Mouse (Mus musculus) adrenal gland, adult 8-10 months (tissue): ENCODE data around the gene Klk12. TPM values are rescaled to one million over a fixed set of nuclear protein-coding genes. Genes with fewer than 3 reads are reported as not detected.

Experiments used
- DNase-seq: peaks from one replicate; pipeline ENCODE4 v3.0.0; 2022
- total RNA-seq, 4 experiments: library from RNA; stranded (reverse); gene quantifications; 2 replicates each; pipeline ENCODE4 v1.2.4; 2022

The Klk12 gene
- total RNA-seq, result not detected

DNA sequence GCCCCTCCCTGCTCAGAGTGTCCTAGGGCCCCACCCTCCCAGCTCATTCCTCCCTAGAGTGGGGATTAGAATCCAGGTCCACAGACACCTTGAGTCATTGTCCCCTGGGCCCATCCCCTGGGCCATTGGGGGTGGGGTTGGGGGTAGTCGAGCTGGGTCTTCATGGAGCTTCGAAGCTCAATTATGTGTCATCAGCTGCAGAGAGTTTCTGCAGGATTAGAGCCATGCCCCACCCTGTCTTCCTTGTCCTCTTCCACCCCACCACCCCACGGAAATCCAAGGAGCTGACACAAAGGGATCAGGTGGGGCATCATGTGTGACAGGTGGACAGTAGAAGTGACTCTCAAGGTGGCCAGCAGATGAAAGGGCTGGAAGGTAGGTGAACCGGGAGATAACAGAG, at the start of gene Klk12:
Klk12 (plus strand) TSS at position 301 of the 400 bp plus-strand sequence.
- DNase-seq, result no peak

DNA sequence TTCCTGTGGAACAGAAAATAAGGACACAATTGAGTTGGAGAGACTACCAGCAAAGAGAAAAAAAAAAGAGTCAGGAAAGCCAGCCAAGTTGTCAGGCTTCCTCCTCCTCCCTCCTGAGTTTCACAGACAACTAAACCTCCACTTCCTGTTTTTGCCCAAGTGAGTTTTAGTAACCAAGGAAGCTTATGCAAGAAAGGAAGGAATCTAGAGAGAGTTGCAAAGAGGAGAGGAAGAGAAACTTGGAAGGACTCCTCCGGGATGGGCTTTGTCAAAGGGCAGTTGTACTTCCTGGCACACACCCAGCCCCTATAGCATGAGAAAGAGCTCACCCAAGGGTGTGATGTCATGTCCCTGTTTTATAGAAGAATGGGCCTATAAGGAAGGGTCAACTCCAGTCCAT, 20.9 kb upstream of the Klk12 start:
- no peak for DNase-seq

DNA sequence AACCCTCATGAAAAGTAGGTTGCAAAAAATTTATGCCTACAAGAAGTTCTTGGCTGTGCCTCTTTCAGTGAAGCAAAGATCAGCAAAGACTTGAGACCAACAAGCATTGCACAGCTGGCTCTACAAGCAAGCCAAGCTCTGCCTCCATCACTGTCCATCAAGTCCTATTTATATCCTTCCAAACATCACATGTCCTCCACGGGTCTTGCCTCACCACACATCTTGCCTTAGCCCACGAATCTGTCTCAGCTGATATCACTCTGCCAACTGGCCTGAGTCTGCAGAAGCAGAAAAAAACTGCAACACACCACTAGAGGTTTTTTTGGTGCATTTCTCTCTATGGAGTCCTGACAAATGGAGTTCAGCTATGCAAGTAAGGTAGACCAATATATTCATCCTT, 15.9 kb upstream of the Klk12 start:
- DNase-seq, result no peak

DNA sequence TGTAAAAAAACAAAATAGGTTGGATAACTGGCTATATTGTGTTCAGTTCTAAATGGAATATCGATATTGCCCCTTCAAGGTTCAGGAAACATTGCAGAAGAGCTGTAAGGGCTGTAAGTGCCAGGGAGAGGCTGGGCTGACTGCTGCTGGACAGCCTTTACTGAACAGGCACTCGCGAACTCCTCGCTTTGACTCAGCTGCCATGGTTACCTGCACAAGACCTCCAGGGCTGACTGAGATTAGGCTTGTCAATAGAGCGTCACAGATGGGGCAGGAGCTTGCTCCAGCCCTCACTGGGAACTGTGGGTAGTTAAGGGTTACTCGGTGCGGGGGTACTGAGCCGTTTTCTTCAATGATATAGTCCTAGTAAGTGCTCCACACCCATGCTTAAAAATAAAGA, 2.2 kb upstream of the Klk12 start:
- no peak for DNase-seq

DNA sequence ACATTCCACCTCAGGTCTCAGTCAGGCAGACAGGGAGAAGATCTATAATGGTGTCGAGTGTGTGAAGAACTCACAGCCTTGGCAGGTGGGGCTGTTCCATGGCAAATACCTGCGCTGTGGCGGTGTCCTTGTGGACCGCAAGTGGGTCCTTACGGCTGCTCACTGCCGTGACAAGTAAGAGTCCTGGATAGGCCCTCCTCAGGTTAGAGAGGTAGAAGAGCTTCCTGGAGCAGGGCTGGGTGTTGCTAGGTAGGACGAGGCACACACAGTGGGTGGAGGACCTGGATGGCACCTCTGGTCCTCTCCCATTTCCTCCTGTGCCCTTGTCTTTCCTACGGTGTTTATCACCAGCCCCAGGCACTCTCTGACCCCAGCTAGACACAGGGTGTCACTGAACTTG, 939 bp downstream of the Klk12 start:
- DNase-seq, result no peak

DNA sequence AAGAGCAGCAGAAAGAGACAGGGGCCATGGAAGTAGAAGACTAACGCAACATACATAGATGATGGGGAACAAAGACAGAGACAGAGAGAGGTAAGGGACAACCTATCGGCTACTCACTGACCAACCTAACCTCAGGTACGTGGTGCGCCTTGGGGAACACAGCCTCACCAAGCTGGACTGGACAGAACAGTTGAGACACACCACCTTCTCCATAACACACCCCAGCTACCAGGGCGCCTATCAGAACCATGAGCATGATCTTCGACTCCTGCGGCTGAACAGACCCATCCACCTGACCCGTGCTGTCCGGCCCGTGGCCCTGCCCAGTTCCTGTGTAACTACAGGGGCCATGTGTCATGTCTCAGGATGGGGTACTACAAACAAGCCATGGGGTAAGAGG, 2.0 kb downstream of the Klk12 start:
- DNase-seq, result no peak

DNA sequence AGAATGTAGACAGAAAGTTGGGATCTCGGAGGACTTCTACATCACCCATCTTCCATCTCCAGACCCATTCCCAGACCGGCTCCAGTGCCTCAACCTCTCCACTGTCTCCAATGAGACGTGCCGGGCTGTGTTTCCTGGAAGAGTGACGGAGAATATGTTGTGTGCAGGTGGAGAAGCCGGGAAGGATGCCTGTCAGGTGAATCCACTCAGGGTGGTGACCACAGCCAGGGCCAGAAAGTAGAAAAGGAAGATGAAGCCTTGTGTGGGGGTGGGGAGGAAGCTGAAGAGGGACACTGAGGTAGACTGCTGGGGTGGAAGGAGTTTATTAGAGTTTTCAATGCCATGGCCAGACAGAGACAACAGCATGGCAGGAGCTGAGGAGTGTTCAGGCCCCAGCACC, 3.2 kb downstream of the Klk12 start:
- no peak for DNase-seq

DNA sequence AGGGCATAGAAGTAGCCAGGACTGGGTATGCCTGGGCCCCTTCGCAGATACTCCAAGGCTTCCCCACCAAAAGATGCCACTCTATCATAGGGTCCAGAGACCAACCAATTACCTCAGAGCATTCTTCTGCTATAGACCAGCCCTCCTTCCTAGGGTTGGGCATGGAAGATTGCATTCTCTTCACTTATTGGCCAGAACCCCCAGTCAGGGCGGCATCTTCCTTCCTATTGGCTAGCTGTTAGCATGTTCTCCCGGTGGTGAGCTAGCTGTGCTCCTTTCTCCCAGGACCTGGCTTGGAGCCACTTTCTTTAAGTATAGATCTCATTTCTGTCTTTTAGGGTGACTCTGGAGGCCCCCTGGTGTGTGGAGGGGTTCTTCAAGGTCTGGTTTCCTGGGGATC, 4.2 kb downstream of the Klk12 start:
- DNase-seq, result no peak

DNA sequence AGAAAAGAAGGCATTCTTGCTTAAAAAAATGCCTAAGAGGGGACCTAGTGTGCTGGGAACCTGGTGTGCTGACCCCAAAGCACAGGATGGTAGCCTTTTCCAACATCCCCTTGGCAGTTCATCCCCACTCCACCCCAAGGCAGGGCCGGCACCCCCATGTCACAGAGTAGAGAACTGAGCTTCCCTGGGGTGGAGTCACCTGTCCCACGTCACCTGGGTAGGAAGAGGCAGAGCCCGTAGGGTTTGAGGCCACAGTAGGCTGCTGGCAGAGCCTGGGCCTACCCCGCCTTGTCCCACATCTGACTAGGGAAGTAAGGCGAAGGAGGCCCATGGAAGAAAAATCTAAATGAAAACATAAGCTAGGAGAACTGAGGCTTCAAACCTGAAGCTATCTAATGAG, 5.7 kb downstream of the Klk12 start, which contains the start of gene Klk11:
Klk11 (plus strand) TSS at position 241 of the 400 bp plus-strand sequence.
- no peak for DNase-seq

DNA sequence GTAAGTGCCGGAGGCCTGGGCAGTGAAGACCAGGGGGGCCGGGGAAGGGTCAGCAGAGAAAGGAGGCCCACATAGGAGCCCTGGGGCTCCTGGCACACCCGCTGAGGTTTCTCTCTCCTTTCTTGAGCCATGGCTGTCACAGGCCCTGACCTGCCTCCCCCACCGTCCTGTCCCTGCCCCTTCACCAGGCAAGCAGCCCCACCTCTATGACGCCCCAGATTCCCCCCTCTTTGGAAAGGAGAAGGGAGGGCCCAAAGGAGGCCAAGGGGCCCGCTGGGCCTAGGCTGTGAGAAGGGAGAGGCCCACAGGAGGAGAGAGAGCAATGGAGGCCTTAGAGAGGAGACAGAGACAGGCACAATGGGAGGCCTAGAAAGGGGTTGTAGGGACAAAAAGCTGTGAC, 6.1 kb downstream of the Klk12 start:
- no peak for DNase-seq

DNA sequence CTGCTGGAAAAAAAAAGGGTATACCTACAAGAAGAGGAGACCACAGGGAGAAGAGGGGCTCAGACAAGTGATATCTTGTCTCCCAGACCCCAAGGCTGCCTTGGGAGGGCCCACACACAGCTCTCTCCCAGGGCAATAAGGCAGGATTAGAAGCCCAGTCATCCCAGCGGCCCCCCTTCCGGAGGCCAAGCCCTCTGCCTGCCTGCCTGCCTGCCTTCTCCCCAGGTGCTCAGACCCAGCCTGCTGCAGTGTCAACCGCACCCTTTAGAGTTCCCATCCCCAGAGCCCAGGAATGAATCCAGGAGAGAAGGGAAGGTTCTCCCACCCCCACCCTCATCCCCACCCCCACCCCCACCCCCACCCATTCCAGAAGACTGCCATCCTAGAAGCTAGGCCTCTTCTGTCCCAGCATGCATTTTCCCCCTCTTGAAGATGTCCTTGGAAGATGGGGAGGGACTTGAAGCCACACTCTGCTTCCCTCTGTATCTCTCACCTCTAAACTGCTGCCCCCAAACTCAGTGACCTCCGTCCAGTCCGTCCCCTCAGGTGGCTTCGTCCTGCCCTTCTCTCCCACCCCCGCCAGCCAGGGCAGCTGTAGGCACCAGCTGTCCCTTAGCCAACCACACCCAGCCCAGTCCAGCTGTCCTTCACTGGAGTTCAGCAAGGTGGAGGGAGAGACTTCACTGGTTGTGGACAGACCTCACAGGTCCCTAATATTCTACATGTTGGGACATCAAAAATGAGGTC, 6.8 kb downstream of the Klk12 start:
- DNase-seq, result no peak

DNA sequence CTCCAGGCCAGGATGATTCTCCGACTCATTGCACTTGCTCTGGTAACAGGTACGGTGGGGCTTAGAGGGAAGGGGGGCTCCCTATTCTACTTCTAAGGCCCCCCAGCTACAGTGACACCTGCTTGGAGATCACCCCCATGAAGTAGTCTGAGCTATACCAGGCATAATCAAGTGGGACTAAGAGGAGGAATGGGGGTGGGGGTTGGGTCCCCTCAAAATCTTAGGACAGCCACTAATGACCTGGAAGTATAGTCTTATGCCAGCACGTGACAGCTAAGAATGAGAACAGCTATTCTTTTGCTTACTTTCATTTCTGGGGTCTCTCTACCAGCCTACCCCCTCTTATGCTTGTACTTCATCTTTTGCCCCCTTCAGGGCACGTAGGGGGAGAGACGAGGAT, 7.8 kb downstream of the Klk12 start:
- DNase-seq, result no peak

DNA sequence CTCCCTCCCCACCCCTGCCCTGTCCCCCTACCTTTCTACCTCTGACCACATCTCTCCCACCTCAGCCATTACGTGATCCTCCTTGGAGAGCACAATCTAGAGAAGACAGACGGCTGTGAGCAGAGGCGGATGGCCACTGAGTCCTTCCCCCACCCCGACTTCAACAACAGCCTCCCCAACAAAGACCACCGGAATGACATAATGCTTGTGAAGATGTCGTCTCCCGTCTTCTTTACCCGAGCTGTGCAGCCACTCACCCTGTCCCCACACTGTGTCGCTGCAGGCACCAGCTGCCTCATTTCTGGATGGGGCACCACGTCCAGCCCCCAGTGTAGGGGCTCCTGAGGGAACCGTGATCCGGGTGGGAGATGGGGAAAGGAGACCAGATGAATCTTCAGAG, 8.7 kb downstream of the Klk12 start:
- no peak for DNase-seq

DNA sequence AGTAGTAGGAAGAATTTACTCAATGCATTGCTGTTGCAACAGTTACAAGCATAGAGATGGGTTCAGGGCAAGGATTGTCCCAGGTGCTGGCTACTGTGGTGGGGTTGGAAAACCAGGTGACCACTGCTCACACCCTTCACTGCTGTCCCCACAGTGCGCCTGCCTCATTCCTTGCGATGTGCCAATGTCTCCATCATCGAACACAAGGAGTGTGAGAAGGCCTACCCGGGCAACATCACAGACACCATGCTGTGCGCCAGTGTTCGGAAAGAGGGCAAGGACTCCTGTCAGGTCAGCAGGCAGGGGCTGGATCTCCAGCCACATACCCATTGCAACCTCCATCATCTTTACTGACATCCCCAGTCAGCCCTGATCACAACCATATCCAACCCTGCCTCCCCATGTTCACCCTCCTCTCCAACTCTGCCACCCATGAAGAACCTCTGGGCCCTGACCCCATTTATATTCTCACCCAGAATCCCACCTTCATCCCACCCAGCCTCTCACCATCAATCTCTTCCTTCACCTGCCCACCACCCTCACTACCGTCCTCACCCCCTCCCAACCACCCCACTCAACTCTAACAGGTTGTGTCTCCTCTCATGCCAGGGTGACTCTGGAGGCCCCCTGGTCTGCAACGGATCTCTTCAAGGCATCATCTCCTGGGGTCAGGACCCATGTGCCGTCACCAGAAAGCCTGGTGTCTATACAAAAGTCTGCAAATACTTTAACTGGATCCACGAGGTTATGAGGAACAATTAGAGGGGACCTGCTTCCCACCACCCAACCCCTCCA, 9.7 kb downstream of the Klk12 start:
- no peak for DNase-seq

DNA sequence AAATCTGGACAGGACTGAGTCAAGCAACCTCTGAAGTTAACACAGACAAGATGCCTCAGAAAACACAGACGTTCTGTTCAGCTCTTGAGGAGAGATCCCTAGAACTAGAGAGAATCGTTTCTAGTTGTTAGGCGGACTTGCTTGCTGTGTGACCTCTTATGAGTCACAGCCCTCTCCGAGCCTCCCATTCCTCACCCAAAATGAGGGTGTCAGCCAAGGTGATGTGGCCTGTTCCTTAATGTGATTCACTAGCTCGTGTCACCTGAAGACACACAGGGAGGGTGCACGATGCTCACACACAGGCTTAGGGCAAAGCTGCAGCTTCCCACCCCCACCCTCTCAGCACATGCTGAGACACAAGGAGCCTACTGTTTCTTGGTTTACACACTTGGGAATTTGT, 11.5 kb downstream of the Klk12 start:
- no peak for DNase-seq

DNA sequence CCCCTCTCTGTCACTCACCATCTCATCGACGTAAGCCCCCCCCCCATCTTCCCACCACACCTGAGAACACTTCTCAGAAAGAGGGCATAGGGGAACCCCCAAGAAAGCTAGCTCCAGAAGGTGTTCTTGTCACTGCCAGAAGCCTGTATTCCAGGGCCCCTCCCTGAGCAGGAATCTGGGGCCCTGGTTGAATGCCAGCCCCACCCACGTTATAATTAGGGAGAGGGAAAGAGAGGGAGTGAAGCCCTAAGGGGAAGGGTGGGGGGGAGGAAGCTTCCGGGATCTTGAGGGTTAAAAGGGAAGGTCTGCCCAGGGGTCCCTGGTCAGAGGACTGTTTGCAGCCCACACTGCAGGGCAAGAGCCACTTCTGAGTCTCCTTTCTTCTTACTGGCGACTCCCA, 12.0 kb downstream of the Klk12 start, which contains the start of gene Klk10:
Klk10 (plus strand) TSS at position 290 of the 400 bp plus-strand sequence.
- no peak for DNase-seq

DNA sequence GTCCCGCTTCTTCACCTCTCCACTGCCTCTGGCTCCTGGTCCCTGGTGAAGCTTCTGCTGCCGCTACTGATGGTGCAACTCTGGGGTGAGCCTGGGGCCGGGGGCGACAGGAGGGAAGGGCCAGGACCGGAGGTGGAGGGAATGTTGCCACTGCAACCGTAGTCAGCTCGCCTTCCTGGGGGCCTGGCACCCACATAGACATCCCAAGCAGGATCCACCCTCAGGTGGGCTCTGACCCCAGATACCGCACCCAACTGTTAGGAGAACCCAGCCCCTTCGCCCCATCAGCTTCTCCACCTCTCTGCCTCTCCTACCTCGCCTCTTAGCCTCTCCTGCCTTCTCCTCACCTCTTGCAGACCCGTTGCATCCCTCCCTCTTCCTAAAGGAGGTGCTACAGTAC, 12.8 kb downstream of the Klk12 start:
- DNase-seq, result no peak

DNA sequence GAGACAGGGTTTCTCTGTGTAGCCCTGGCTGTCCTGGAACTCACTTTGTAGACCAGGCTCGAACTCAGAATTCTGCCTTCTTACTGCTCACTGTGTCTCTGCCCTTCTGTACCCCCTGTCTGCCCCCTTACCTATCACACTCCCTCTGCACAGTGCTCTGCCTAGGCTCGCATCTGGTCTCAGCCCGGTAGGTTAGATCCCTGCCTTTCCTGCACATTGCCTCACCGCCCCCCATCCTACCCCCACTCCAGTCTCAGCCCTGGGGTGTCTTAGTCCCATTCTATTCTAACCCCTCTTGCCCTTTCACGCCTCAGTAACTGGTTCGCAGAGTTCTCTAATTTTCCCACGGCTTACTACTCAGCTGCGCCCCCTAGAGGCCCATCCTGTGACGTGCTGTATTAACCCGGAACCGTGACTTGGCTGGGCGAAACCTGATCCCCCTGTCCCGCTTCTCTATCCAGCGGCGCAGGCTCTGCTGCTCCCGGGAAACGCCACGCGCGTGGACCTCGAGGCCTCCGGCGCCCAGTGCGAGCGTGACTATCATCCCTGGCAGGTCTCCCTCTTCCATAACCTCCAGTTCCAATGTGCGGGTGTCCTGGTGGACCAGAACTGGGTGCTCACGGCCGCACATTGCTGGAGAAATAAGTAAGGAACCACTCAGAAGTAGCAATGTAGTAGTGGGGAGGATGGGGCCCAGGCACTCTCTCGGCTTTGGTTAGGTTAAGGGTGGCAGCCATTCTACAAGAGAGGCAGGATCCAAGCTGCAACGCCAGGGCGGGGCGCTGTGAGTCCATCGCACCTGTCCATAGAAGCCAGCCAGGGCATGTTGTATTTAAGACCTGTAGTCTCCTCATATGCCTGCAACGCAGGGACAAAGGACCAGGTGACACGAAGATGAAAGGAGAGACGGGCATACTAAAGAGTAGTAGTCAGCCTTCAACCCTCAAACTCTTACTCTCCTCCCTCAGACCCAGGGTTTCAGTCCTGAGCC, 13.9 kb downstream of the Klk12 start:
- peak; percentile 35 for DNase-seq

DNA sequence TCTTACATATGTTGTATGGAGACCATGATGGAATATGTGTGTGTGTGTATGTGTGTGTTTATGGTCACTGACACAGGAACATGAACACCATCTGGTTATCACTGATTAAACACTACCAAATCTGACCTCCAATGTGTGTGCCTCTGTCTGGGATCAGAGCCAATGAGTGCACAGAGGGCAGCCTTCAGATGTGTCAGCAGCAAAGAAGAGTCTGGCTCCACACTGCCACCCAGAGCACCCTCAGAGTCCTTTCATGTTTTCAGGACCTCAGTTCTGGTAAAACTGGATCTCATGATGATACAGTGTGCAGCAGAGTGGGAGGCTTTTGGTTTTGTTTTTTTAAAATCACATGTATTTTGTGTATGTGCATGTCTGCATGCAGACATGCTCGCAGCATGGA, 16.6 kb downstream of the Klk12 start:
- DNase-seq, result peak; percentile 40

DNA sequence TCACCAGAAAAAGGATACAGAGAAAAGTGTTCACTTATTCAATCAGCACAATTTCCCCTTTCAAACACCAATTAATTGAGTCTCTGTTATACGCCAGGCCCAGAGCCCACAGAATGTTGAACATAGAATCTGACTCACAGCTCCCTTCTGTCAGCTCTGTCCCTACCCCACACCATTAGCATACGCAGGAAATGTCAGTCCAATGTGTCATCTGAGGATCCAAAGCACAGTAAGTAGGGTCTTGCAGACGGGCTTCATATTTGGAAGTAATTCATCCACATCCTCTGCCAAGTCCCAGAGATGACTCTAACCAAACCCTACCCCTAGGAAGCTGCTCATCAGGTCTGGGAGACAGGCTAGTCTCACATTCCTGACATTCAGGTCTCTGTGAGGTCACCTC, 19.4 kb downstream of the Klk12 start:
- no peak for DNase-seq

DNA sequence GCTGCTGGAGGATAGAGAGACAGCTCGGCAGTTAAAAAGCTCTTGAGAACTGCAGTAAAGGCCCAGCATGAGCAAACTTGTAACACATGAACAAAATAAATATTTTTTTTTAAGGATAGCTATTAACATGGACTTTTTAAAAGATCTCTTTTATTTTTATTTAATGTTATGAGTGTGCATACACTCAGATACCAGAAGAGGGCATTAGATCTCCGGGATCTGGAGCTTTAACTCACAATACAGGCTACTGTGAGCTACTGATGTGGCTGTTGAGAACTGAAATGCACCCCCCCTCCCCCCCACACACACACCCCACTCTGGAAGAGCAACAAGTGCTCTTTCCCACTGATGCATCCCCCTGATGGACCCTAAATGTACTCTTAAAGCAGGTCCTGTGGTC, 20.6 kb downstream of the Klk12 start:
- no peak for DNase-seq

DNA sequence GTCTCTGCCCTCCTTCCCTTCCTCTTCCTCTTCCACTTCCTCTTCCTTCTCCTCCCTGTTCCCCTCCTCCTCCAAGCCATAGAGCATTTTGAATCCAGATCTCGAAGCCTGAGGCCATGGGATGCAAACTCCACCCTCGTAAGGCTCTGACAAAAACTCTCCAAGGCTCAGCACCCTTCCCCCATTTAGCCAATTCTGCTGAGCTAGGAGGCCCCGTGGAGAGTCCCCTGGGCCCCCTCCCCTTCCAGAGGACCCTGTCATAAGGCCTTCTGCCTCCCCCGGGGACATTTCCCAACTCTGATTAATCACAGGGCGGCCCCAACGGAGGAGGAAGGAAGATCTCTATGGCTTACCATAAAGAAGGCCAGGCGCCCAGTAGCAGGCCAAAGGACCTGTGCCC, 22.9 kb downstream of the Klk12 start, which contains the start of gene Klk9:
Klk9 (plus strand) TSS at position 301 of the 400 bp plus-strand sequence.
- no peak for DNase-seq

DNA sequence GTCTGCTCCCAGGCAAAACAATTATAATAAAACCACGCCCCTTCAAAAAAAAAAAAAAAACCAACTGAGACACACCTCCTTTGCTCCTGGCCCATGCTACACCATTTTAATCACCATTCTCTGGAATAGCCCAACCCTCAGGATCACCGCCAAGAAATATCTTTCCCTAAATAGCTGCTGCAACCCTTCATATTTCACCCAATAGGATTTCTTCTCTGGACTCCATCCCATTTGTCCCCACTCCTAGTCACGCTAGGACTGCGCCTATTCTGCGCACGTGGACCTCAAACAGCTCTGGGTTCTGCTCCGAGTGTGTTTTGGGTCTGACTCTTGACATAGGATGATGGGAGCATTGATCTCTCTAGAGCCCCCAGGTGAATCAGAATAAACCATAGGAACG, 27.7 kb downstream of the Klk12 start:
- DNase-seq, result no peak
